Mouse (Mus musculus) E14TG2a.4 (cell line): ENCODE measurements around the gene T2.
"Not testable (repeated sequence)": the region's sequence is repeated elsewhere in the genome, so short reads cannot be mapped to it uniquely, and the experiment has no call there.

ENCODE experiments used
- H3K27me3 ChIP-seq: 2 replicates; pipeline ENCODE4 v1.6.1; 2014; ENCODE audit warnings: low read length, control low read depth; ENCODE audit not compliant: insufficient read depth
- H3K36me3 ChIP-seq: 2 replicates; pipeline ENCODE4 v1.6.1; 2014; ENCODE audit warnings: low read length, control low read depth; ENCODE audit not compliant: insufficient read depth
- H3K4me1 ChIP-seq: replicated peaks from 2 replicates; pipeline ENCODE4 v1.6.1; 2014; ENCODE audit warnings: low read depth, low read length, control low read depth
- H3K4me3 ChIP-seq: replicated peaks from 2 replicates; pipeline ENCODE4 v1.5.1; 2014; ENCODE audit warnings: mild to moderate bottlenecking, low read length
- H3K9me3 ChIP-seq: 2 replicates; pipeline ENCODE4 v1.6.1; 2014; ENCODE audit warnings: low read length, control low read depth
- CTCF ChIP-seq: conservative IDR thresholded peaks from 2 replicates; pipeline ENCODE4 v1.5.1; 2014; ENCODE audit warnings: low read length
- NANOG ChIP-seq: IDR thresholded peaks from 2 replicates; pipeline ENCODE4 v1.6.1; 2014; ENCODE audit warnings: borderline replicate concordance, low read length, mixed read lengths
- POU5F1 ChIP-seq: IDR thresholded peaks from 2 replicates; pipeline ENCODE4 v1.6.1; 2014; ENCODE audit warnings: low read length, borderline replicate concordance

Gene T2

DNA sequence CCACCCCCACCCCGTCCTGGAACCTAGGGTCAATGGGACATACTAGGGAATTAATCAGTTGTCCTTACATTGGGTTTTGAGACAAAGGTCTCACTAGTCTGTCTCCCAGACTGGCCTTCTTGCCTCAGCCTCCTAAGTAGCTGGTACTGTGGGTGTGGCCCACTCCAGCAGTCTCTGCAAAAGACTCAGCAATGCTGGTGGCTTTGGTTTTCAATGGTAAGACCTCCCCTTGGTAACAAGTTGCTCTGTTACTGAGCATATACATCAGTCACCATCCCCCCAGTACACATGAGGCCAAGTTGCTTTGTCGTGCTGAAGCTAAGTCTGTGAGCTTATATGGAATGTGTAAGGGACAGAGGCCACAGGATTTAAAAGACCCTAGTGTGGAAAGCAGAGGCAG, 42.2 kb downstream of the T2 start:
- Histone ChIP-seq H3K4me3 (no peak overlapping the region), H3K27me3 (peaks cover 6% of the 10 kb centered on the region; the same call in 1 of the 2 replicates), H3K9me3 (no peaks in the 10 kb centered on the region), H3K4me1 (peaks cover 43% of the 10 kb centered on the region), H3K36me3 (no peaks in the 10 kb centered on the region)
- TF ChIP-seq POU5F1 (no peak), NANOG (no peak), CTCF (no peak)

DNA sequence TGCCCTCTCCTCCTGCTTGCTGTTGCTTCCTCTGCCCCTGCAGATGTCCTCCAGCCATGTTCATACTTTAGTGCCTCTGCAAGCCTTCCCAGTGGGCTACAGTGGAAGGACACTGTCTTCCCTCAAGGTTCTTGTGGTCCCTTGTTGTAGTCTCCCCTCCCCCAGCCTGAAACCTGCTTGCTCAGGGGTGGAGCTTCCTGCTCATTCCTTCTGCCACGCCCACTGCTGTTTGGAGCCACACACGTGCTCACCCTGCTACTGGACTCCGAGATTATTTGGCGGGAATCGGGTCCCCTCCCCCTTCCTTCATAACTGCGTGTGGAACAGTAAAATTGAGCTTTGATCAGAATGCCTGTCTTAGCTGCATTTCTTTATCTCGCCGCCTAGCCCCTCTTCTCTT, 48.1 kb downstream of the T2 start:
- H3K4me3 ChIP-seq, H3K36me3 ChIP-seq, H3K27me3 ChIP-seq: not testable (repeated sequence)
- Histone ChIP-seq H3K4me1 (peaks cover 29% of the 10 kb centered on the region), H3K9me3 (peaks cover 12% of the 10 kb centered on the region)

DNA sequence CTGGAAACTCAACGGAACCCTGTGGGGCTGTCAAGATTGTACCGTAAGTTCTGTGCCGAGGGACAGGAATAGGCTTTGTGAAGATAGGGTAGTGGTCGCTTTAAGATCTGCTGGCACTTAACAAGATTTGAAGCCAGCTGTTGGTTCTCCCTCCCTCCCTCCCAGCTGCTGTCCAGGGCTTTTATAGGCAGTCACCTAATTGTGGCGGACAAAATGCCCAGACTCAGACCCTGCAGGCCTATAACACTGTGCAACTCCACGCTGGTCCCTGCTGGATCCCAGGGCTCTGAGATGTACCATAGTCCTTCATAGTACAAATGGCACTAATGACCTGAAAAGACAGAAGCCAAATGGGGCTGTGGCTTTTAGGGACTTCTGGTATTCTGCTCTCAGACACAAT, 50.5 kb downstream of the T2 start:
- Histone ChIP-seq H3K36me3 (no peaks in the 10 kb centered on the region), H3K9me3 (peaks cover 12% of the 10 kb centered on the region), H3K4me1 (peaks cover 41% of the 10 kb centered on the region), H3K27me3 (peaks cover 5% of the 10 kb centered on the region), H3K4me3 (no peak overlapping the region)
- TF ChIP-seq NANOG (no peak), POU5F1 (no peak), CTCF (no peak)

DNA sequence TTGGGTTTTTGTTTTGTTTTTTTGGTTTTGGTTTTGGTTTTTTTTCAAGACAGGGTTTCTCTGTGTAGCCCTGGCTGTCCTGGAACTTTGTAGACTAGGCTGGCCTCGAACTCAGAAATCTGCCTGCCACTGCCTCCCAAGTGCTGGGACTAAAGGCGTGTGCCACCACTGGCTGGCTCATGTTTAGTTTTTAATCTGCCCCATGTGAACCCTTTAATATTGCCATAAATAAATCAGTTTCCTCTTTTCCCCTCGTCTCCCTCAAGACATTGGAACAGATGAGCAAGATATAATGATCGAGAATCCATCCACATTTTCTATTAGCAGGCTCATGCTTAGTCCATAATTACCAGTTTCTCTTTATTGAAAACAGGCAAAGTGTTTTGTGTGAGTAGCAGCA, 52.2 kb downstream of the T2 start:
- Histone ChIP-seq H3K4me1 (peaks cover 45% of the 10 kb centered on the region), H3K9me3 (peaks cover 12% of the 10 kb centered on the region), H3K27me3 (peaks cover 11% of the 10 kb centered on the region)
- H3K36me3 ChIP-seq, H3K4me3 ChIP-seq: not testable (repeated sequence)

DNA sequence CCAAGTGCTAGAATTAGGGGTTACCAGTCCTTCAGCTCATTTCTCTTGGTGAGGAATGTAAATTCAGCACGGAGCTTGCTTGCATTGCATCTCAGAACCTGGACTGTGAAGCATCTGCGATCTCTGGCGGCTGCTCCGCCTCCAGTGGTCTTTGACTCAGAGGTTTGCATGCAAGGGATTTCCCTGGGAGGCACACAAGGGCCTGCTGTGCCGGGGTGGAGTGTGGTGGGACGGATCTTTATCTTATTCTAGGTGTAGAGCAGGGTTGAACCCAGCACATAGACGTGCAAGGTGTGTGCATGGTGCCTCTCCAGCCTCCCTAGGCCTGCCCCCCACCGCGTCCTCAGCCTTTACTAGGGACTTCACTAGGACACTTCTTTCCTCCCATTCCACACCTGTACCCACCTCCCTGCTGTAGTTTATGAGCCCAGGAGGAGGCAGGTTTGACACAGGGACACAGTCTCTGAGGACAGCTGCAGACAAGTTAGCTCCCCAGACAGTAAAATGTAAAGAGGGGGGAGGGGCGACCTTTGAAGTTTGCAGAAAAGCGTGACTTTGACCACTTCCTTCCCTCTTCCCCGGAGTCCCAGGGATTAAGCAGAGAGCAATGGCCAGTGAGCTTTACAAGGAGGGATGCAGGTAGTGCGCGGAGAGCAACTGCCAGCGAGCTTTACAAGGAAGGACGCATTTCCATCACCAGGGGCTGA, 53.0 kb downstream of the T2 start:
- TF ChIP-seq NANOG (no peak), CTCF (no peak; the same call in 1 of the 2 replicates), POU5F1 (no peak)
- peaks cover 12% of the 10 kb centered on the region for H3K9me3 ChIP-seq
- no peaks in the 10 kb centered on the region for H3K36me3 ChIP-seq
- H3K27me3 ChIP-seq, result peaks cover 18% of the 10 kb centered on the region
- peak overlapping the region; percentile 48; the same call in 1 of the 2 replicates for H3K4me3 ChIP-seq
- peaks cover 46% of the 10 kb centered on the region for H3K4me1 ChIP-seq

DNA sequence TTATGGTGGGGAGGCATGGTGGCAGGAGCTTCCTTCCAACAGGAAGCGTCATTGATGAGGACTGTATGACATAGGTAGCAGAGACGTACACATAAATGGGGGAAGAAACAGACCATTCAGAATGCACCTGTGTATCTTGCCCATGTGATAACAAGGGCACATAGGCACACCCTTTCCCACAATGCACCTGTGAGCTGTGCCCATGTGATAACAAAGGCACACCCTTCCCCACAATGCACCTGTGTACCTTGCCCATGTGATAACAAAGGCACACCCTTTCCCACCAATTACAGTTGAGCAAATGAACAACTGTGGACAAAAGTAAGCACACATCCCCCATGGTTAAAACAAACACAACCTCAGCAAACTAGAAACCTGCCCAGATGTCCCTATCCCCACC, 54.5 kb downstream of the T2 start:
- TF ChIP-seq NANOG (no peak), POU5F1 (no peak), CTCF (no peak)
- no peak overlapping the region for H3K4me3 ChIP-seq
- peaks cover 12% of the 10 kb centered on the region for H3K9me3 ChIP-seq
- no peaks in the 10 kb centered on the region for H3K36me3 ChIP-seq
- peaks cover 53% of the 10 kb centered on the region for H3K4me1 ChIP-seq
- H3K27me3 ChIP-seq, result peaks cover 19% of the 10 kb centered on the region

DNA sequence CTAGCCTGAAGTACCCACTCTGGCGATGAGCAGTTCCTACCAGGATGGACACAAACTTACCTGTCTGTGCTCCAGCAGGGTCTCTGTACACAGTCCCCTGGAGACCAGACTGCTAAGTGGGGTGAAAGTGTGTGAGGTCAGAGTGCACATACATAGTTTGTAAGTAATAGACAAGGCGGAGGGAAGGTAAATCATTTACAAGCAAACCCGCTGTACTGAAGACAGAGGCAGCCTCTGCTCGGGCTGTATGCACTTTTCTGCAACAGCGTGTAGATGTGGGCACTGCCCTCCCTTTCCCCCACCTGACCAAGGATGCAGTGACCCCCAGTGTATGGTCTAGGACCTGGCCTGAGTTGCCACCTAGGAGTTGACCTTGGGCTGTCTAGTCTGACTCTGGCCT, 57.9 kb downstream of the T2 start:
- Histone ChIP-seq H3K4me3 (no peak overlapping the region), H3K36me3 (no peaks in the 10 kb centered on the region), H3K9me3 (no peaks in the 10 kb centered on the region)

DNA sequence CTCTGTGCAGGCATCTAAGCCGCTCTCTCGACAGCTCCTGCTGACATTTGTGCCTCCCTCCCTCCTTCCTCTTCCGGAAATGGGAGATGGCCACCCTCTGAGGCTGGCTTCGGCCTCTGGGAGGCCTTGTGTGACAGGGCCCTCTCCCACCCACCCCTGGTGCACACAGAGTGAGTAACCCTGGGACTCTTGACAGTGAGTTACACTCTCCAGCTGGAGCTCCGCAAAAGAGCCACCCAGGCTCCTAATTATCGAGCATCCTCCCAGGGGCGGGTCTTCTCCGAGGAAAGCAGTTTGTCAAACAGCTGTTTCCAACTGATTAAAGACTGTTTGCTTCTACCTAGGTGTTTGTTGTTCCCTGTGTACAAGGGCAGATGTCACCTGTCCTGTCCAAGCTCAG, 59.7 kb downstream of the T2 start:
- peaks cover 40% of the 10 kb centered on the region for H3K27me3 ChIP-seq
- TF ChIP-seq POU5F1 (no peak), NANOG (no peak), CTCF (no peak)
- H3K4me3 ChIP-seq, result no peak overlapping the region
- peaks cover 41% of the 10 kb centered on the region for H3K4me1 ChIP-seq
- H3K9me3 ChIP-seq, result no peaks in the 10 kb centered on the region
- H3K36me3 ChIP-seq, result no peaks in the 10 kb centered on the region

More for the DNA sequence above, 57.9 kb downstream of the T2 start:
- TF ChIP-seq NANOG (no peak), CTCF (no peak), POU5F1 (no peak)
- Histone ChIP-seq H3K4me1 (peaks cover 55% of the 10 kb centered on the region), H3K27me3 (peaks cover 40% of the 10 kb centered on the region)

DNA sequence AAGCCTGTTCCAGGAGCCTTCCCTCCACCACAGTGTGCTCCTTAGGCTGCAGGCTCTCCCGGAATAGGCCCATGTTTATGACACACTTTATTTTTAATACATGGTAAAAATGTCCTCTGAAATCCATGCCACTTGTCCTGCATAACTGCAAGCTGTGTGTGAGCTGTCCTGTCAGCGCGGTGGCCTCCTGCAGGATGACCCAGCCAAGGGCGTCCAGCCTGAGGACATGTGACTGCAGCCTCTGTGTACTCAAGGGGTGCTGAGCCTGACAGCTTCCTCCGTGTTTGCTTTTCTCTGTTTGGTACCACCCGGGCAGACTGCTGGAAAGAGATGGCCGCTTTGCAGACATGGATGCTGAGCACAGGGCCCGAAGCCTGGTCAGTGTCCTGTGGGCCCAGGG, 61.1 kb downstream of the T2 start:
- peaks cover 34% of the 10 kb centered on the region for H3K4me1 ChIP-seq
- TF ChIP-seq NANOG, result no peak
- no peak for TF ChIP-seq CTCF
- TF ChIP-seq POU5F1, result no peak
- H3K36me3 ChIP-seq, result no peaks in the 10 kb centered on the region
- no peaks in the 10 kb centered on the region for H3K9me3 ChIP-seq
- H3K27me3 ChIP-seq, result peaks cover 46% of the 10 kb centered on the region
- no peak overlapping the region for H3K4me3 ChIP-seq
